Mouse (Mus musculus) lung, adult 2 months (tissue): ENCODE measurements around the gene Pick1.

Experiments used
- CTCF ChIP-seq: fragments of 200-500 bp; IDR thresholded peaks from 2 replicates; pipeline ENCODE4 v1.5.1; 2011; ENCODE audit warnings: mild to moderate bottlenecking, low read length, control low read depth; ENCODE audit not compliant: insufficient read depth
- POLR2A ChIP-seq: fragments of 200-500 bp; IDR thresholded peaks from 2 replicates; pipeline ENCODE4 v1.6.1; 2011; ENCODE audit warnings: low read depth, mild to moderate bottlenecking, control low read depth, low read length, borderline replicate concordance; ENCODE audit errors: extremely low read depth

DNA sequence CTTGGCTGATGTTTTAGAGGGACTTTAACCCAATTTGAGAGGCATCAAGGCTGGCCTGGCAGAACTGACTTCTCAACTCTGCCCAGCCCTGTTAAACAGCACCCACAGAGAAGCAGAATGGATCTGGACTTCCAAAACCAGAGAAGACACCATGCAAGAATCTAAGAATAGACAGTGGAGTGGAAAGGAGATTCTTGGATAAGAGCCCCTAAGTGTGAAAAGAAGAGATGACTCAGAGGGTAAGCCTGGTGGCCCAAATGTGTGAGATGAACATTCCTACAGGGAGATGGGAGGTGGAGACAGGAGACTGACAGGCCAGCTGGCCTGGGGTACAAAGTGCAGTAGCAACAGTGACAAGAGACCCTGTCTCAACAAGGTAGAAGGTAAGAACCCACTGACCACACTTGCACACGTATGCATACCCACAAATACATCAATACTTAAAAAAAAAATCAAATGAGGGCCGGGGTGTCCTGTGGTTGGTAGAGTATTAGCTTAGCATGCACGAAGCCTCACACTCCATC, 33.9 kb downstream of the Pick1 start:
- TF ChIP-seq CTCF (no peak), POLR2A (no peak)
